Mouse (Mus musculus) C2C12 (cell line): Measurements from ENCODE around the gene Cyp2s1.

ENCODE experiments used
- CEBPB ChIP-seq: IDR thresholded peaks from one replicate; pipeline ENCODE4 v1.6.1; 2011; ENCODE audit warnings: low read depth, mild to moderate bottlenecking, control low read depth, moderate library complexity
- CTCF ChIP-seq: IDR thresholded peaks from one replicate; pipeline ENCODE4 v1.5.1; 2011; ENCODE audit not compliant: control insufficient read depth, insufficient read depth, insufficient read length
- MAX ChIP-seq: IDR thresholded peaks from one replicate; pipeline ENCODE4 v1.6.1; 2011; ENCODE audit warnings: mild to moderate bottlenecking, control low read depth
- MYOG ChIP-seq: IDR thresholded peaks from one replicate; pipeline ENCODE4 v1.6.1; 2011; ENCODE audit not compliant: control insufficient read depth, insufficient read length; ENCODE audit errors: extremely low read depth
- USF1 ChIP-seq: IDR thresholded peaks from one replicate; pipeline ENCODE4 v1.6.1; 2011; ENCODE audit warnings: low read depth, mild to moderate bottlenecking, control low read depth, moderate library complexity

- TF ChIP-seq MAX (no peak), CTCF (no peak), USF1 (no peak), MYOG (no peak), CEBPB (no peak)
Measured at GRCm38 (mm10) chr7:25753643-25754438, 62.9 kb downstream of the Cyp2s1 start.
